Mouse (Mus musculus) colon, adult 2 months (tissue): ENCODE results near the gene Zbtb11. TPM values are rescaled to one million over a fixed set of nuclear protein-coding genes. Genes with fewer than 3 reads are reported as not detected.

Experiments
- polyA plus RNA-seq: library from polyadenylated mRNA; depleted of rRNA; stranded (reverse); fragments of >200 nt; gene quantifications from 2 replicates; pipeline ENCODE4 v1.2.3, GENCODE M21; 2012; rRNA removed

The Zbtb11 gene
- polyA plus RNA-seq: 3.0 and 4.0 TPM in 2 replicates

DNA sequence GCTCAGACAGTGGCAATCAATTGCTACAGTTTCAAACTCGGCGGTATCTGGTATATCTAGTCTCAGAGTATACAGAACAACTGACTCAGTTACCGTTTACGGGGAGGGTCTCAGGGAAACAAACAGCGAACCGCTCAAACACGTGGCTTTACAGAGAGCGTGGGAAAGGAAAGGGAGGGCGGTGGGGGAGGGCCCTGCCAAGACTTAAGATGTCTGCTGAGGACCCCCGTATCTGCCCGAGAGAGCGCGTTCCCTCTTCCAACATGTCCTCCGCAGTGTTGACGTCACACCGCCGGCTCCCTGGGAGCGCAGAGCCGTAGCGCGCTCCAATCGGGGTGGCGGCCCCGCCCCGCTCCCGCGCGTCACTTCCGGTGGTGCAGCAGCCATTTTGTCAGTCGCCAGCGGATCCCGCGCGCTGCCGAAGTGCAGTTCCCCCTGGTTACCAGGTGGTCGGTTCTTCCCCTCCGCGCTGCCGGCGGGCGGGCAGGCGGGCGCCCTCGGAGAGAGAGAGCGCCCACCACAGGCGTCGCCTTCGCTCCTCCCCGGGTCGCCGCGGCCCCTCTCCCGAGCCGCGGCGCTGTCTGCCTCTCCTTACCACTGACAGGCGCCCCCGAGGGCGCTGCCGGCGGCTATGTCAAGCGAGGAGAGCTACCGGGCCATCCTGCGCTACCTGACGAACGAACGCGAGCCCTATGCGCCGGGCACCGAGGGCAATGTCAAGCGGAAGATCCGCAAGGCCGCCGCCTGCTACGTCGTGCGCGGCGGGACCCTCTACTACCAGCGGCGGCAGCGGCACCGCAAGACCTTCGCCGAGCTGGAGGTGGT is at the start of gene Zbtb11:
Zbtb11 (plus strand) TSS at position 453 of the 825 bp plus-strand sequence.

DNA sequence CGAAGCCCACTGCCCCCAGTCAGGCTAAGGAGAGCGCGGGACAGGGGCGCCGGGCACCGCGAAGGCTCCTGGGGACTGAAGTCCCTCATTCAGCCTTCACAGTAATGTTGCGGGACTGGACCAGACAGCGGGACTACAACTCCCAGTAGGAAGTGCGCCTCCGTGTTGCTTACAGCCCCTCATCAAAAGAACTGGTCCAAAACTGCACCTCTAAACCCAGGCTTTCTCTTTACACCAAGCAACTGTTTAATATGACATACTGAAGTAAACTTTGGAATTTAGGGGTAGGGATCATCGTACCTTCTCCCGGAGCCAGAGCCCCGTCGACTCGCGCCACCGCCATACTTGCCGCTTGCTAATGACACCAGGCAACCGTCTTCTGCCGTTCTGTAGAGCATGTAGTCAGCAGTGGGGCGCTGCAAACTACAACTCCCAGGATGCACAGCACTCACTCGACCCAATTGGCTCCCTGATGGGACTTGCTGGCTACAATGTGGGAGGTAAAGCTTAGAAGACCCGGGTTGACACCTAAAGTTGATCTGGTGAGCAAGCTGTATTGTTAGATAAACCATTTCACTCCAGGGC is 39.1 kb upstream of the Zbtb11 start, which contains the start of gene Cep97:
Cep97 (minus strand) TSS at position 403 of the 585 bp plus-strand sequence.

GRCm38 (mm10) chr16:55966212-55966871 is 7.3 kb upstream of the Zbtb11 start, which contains the start of gene Rpl24:
Rpl24 (plus strand) TSS chr16:55966275.

GRCm38 (mm10) chr16:56029661-56030082 is 56.0 kb downstream of the Zbtb11 start, which contains the start of gene Pcnp:
Pcnp (minus strand) TSS chr16:56029739.

GRCm38 (mm10) chr16:56037138-56038010 is 63.7 kb downstream of the Zbtb11 start, which contains the start of gene Trmt10c:
Trmt10c (minus strand) TSS chr16:56037819.

GRCm38 (mm10) chr16:56048038-56048437 is 74.4 kb downstream of the Zbtb11 start, which contains the start of gene Senp7:
Senp7 (plus strand) TSS chr16:56048338.

Other genes starting within 250 kb of the Zbtb11 start
- gene Nfkbiz, start 135.0 kb upstream of the Zbtb11 start, polyA plus RNA-seq: 27.5 and 29.9 TPM in 2 replicates
- gene Nxpe3, start 78.6 kb upstream of the Zbtb11 start, polyA plus RNA-seq: 0.23 and 0.27 TPM in 2 replicates
- 0.34 and 0.43 TPM in 2 replicates for gene Cep97, start 39.0 kb upstream of the Zbtb11 start, polyA plus RNA-seq
- gene Rpl24, start 7.6 kb upstream of the Zbtb11 start, polyA plus RNA-seq: 39.1 and 104 TPM in 2 replicates
- gene Pcnp, start 55.9 kb downstream of the Zbtb11 start, polyA plus RNA-seq: 5.0 and 6.1 TPM in 2 replicates
- 3.4 and 3.5 TPM in 2 replicates for gene Trmt10c, start 63.9 kb downstream of the Zbtb11 start, polyA plus RNA-seq
- 1.1 and 1.2 TPM in 2 replicates for gene Senp7, start 74.5 kb downstream of the Zbtb11 start, polyA plus RNA-seq
- 0.02 TPM in 2 replicates for gene Impg2, start 230.4 kb downstream of the Zbtb11 start, polyA plus RNA-seq